22 mouse cellular contexts compared by ENCODE assay signal in genomic region chr10:12583473-12583872, GRCm38 (mm10).
DNase-seq lines count a peak whose midpoint lies in the region; ATAC-seq and TF ChIP-seq lines count a peak whose summit lies in the region.
"Had no signal": no experiment of that assay in that cellular context is flagged by ENCODE, and none has a peak within 500 bp of the region (broad histone marks: within the 10 kb centered on the region; RNA-seq: fewer than 3 reads in every experiment).

No protein-coding gene starts in this region.

- DNase-seq in CD4-positive, CD25-positive, alpha-beta regulatory T cell, adult 2 months (ENCODE audit: low read depth, low spot score) = peak; percentile 22
- no peak for DNase-seq in kidney, postnatal 0 days (ENCODE audit: low spot score)
- no peak for DNase-seq in midbrain, postnatal 0 days (ENCODE audit: low spot score)
- no peak for DNase-seq in midbrain, embryonic 10.5 days (ENCODE audit: low spot score)
- DNase-seq in embryo, embryonic 10.5 days (ENCODE audit: low spot score) = no peak
- DNase-seq in right cerebral cortex, adult 2 months (ENCODE audit: low spot score in 2 of 2) = no peak
- DNase-seq: adrenal gland, postnatal 25 days; cerebellum, adult 11-12 months; cerebellum, postnatal 14 days; embryo, embryonic 11 days; heart, postnatal 4 days; kidney, adult 9 months; kidney, postnatal 4 days; lung, adult 18-20 months; thymus, postnatal 14 days had no signal

- H3K27ac ChIP-seq in kidney, postnatal 0 days = no peak overlapping the region
- no peak overlapping the region for H3K27ac ChIP-seq in kidney, embryonic 14.5 days (ENCODE audit: low read depth, low read length)
- H3K27ac ChIP-seq in midbrain, postnatal 0 days (ENCODE audit: low read depth, low read length) = no peak overlapping the region
- no peak overlapping the region for H3K27ac ChIP-seq in midbrain, embryonic 10.5 days (replicated peaks)
- H3K27ac ChIP-seq: heart, embryonic 13.5 days; macrophage; neural tube, embryonic 12.5 days had no signal

- H3K4me1 ChIP-seq in kidney, postnatal 0 days (replicated peaks; ENCODE audit: insufficient read depth, low read length) = 0 out of 2 replicates have a peak, but pooled peaks cover 3% of the 10 kb centered on the region
- H3K4me1 ChIP-seq in kidney, embryonic 14.5 days (ENCODE audit: control insufficient read depth, insufficient read depth, low read length) = no peaks in the 10 kb centered on the region
- H3K4me1 ChIP-seq in midbrain, postnatal 0 days (ENCODE audit: insufficient read depth, low read length) = no peaks in the 10 kb centered on the region
- peaks cover 12% of the 10 kb centered on the region for H3K4me1 ChIP-seq in midbrain, embryonic 10.5 days

- ATAC-seq in CD4-positive, CD25-positive, alpha-beta regulatory T cell, adult 4 months = no peak
- no peak for ATAC-seq in kidney, postnatal 0 days (replicated peaks; ENCODE audit: low FRiP score, low read depth)
- ATAC-seq in kidney, embryonic 14.5 days (ENCODE audit: low FRiP score, low TSS enrichment) = no peak
- no peak for ATAC-seq in midbrain, postnatal 0 days (ENCODE audit: low FRiP score)
- ATAC-seq: hindbrain, embryonic 16.5 days had no signal

- 98% methylated on average over 3 of the region's 3 CpGs for WGBS in kidney, postnatal 0 days
- WGBS in kidney, embryonic 14.5 days = 97% methylated on average over 3 of the region's 3 CpGs
- WGBS in midbrain, postnatal 0 days = 93% methylated on average over 3 of the region's 3 CpGs
- 93% methylated on average over 3 of the region's 3 CpGs for WGBS in midbrain, embryonic 10.5 days

- no peak overlapping the region for H3K4me3 ChIP-seq in kidney, postnatal 0 days (replicated peaks; ENCODE audit: low read depth, low read length)
- no peak overlapping the region for H3K4me3 ChIP-seq in kidney, embryonic 14.5 days (ENCODE audit: low read length)
- no peak overlapping the region for H3K4me3 ChIP-seq in midbrain, postnatal 0 days (ENCODE audit: low read depth, low read length)
- H3K4me3 ChIP-seq in midbrain, embryonic 10.5 days = no peak overlapping the region
- H3K4me3 ChIP-seq: heart, embryonic 13.5 days; neural tube, embryonic 12.5 days had no signal

- H3K9me3 ChIP-seq in kidney, postnatal 0 days (replicated peaks; ENCODE audit: low read length) = no peaks in the 10 kb centered on the region
- H3K9me3 ChIP-seq in kidney, embryonic 14.5 days (ENCODE audit: control insufficient read depth, low read length) = no peaks in the 10 kb centered on the region; the same call in 1 of the 2 replicates
- H3K9me3 ChIP-seq in midbrain, postnatal 0 days (ENCODE audit: low read length) = no peaks in the 10 kb centered on the region
- H3K9me3 ChIP-seq in midbrain, embryonic 10.5 days (replicated peaks) = no peaks in the 10 kb centered on the region
- H3K9me3 ChIP-seq: heart, embryonic 13.5 days; neural tube, embryonic 12.5 days had no signal

- H3K27me3 ChIP-seq in kidney, postnatal 0 days (ENCODE audit: insufficient read depth, low read length) = no peaks in the 10 kb centered on the region
- H3K27me3 ChIP-seq in kidney, embryonic 14.5 days (ENCODE audit: control insufficient read depth, insufficient read depth, low read length) = no peaks in the 10 kb centered on the region
- no peaks in the 10 kb centered on the region for H3K27me3 ChIP-seq in midbrain, postnatal 0 days (ENCODE audit: insufficient read depth, low read length)
- H3K27me3 ChIP-seq in midbrain, embryonic 10.5 days (ENCODE audit: low read depth, poor library complexity, severe bottlenecking) = no peaks in the 10 kb centered on the region
- H3K27me3 ChIP-seq: heart, embryonic 13.5 days; neural tube, embryonic 12.5 days had no signal

- TF ChIP-seq CTCF in kidney, postnatal 0 days (IDR thresholded peaks at IDR 0.05; ENCODE audit: low read depth) = peak; percentile 15; the same call in 1 of the 2 replicates
- TF ChIP-seq CTCF in midbrain, postnatal 0 days (IDR thresholded peaks at IDR 0.05) = peak; percentile 36

- H3K4me2 ChIP-seq in kidney, postnatal 0 days (ENCODE audit: low read length) = no peak overlapping the region
- no peak overlapping the region for H3K4me2 ChIP-seq in kidney, embryonic 14.5 days (replicated peaks; ENCODE audit: low read depth, low read length)
- H3K4me2 ChIP-seq in midbrain, postnatal 0 days (ENCODE audit: low read depth, low read length, poor library complexity, severe bottlenecking) = no peak overlapping the region
- H3K4me2 ChIP-seq: heart, embryonic 13.5 days; midbrain, embryonic 11.5 days; neural tube, embryonic 12.5 days had no signal

- H3K9ac ChIP-seq in kidney, postnatal 0 days (ENCODE audit: low read depth, low read length) = no peak overlapping the region
- no peak overlapping the region for H3K9ac ChIP-seq in kidney, embryonic 14.5 days (ENCODE audit: low read depth, low read length)
- H3K9ac ChIP-seq in midbrain, postnatal 0 days (replicated peaks; ENCODE audit: low read length, poor library complexity, severe bottlenecking) = no peak overlapping the region
- H3K9ac ChIP-seq: heart, embryonic 13.5 days; neural tube, embryonic 12.5 days had no signal

- no peaks in the 10 kb centered on the region for H3K36me3 ChIP-seq in kidney, postnatal 0 days (ENCODE audit: insufficient read depth, low read length)
- no peaks in the 10 kb centered on the region for H3K36me3 ChIP-seq in kidney, embryonic 14.5 days (ENCODE audit: control insufficient read depth, insufficient read depth, low read length)
- no peaks in the 10 kb centered on the region for H3K36me3 ChIP-seq in midbrain, postnatal 0 days (ENCODE audit: insufficient read depth, low read length)
- H3K36me3 ChIP-seq in midbrain, embryonic 10.5 days = no peaks in the 10 kb centered on the region
- H3K36me3 ChIP-seq: neural tube, embryonic 12.5 days had no signal
